Mouse (Mus musculus) CH12.LX (cell line): ENCODE data around the gene Pcdh9. TPM values are rescaled to one million over a fixed set of nuclear protein-coding genes. Genes with fewer than 3 reads are reported as not detected.

ENCODE experiments used
- DNase-seq: peaks from one replicate; pipeline ENCODE4 v3.0.0-alpha.2; 2013; ENCODE audit errors: extremely low read depth
- H3K27ac ChIP-seq: 2 replicates; pipeline ENCODE4 v1.5.1; 2012; ENCODE audit warnings: low read depth, mild to moderate bottlenecking, control low read depth, moderate library complexity; ENCODE audit not compliant: insufficient read depth
- H3K27me3 ChIP-seq: replicated peaks from 2 replicates; pipeline ENCODE3; 2012; ENCODE audit warnings: inconsistent platforms
- H3K36me3 ChIP-seq, 2 experiments: replicated peaks in 1 of 2; 2 replicates each; pipeline versions ENCODE3 to v1.6.1; 2012; ENCODE audit warnings: inconsistent platforms in 1 of 2, low read length in 1 of 2, mild to moderate bottlenecking in 1 of 2, mixed read lengths in 1 of 2, moderate library complexity in 1 of 2; ENCODE audit not compliant: control insufficient read depth in 1 of 2, insufficient read depth in 1 of 2
- H3K4me1 ChIP-seq, 2 experiments: 2 replicates each; pipeline ENCODE4 v1.6.1; 2012; ENCODE audit warnings: inconsistent platforms in 1 of 2, moderate library complexity in 1 of 2; ENCODE audit not compliant: insufficient read depth in 2 of 2, control insufficient read depth in 1 of 2
- H3K4me2 ChIP-seq: 2 replicates; pipeline ENCODE4 v1.6.1; 2012; ENCODE audit warnings: low read depth, mild to moderate bottlenecking, control low read depth; ENCODE audit not compliant: poor library complexity, insufficient read depth, severe bottlenecking
- H3K4me3 ChIP-seq, 3 experiments: fragments of 150-350 bp in 1 of 3; sonication (generic) in 1 of 3; replicated peaks in 1 of 3; 2 replicates each; pipeline versions ENCODE3 to v1.5.1; 2011 to 2012; ENCODE audit warnings: low read depth in 2 of 3, low read length in 2 of 3, mild to moderate bottlenecking in 2 of 3, moderate library complexity in 2 of 3, control low read depth in 1 of 3, improper control_type of control experiment in 1 of 3, inconsistent platforms in 1 of 3, mixed read lengths in 1 of 3; ENCODE audit not compliant: poor library complexity in 1 of 3
- H3K79me2 ChIP-seq: replicated peaks from 2 replicates; pipeline ENCODE4 v1.6.1; 2012; ENCODE audit warnings: mild to moderate bottlenecking, moderate library complexity; ENCODE audit not compliant: control insufficient read depth, poor library complexity, insufficient read depth, severe bottlenecking; ENCODE audit errors: extremely low read depth
- H3K9ac ChIP-seq: 2 replicates; pipeline ENCODE4 v1.6.1; 2012; ENCODE audit warnings: low read depth, mild to moderate bottlenecking, control low read depth, moderate library complexity; ENCODE audit not compliant: insufficient read depth
- H3K9me3 ChIP-seq: replicated peaks from 2 replicates; pipeline ENCODE3; 2012; ENCODE audit warnings: low read length, inconsistent platforms, mixed read lengths
- CHD1 ChIP-seq: IDR thresholded peaks from 2 replicates; pipeline ENCODE4 v1.6.1; 2012; ENCODE audit warnings: low read depth, low read length, improper control_type of control experiment, inconsistent platforms
- CHD2 ChIP-seq: IDR thresholded peaks from 2 replicates; pipeline ENCODE4 v1.6.1; 2011; ENCODE audit warnings: low read length, improper control_type of control experiment
- E2F4 ChIP-seq: IDR thresholded peaks from 2 replicates; pipeline ENCODE4 v1.6.1; 2011; ENCODE audit warnings: low read depth, low read length, improper control_type of control experiment; ENCODE audit not compliant: insufficient replicate concordance
- EP300 ChIP-seq: IDR thresholded peaks from 2 replicates; pipeline ENCODE4 v1.6.1; 2011; ENCODE audit warnings: low read length, improper control_type of control experiment
- IRF4 ChIP-seq: IDR thresholded peaks from 2 replicates; pipeline ENCODE4 v1.6.1; 2014; ENCODE audit warnings: low read depth, mild to moderate bottlenecking, inconsistent platforms, low read length, improper control_type of control experiment
- MAFK ChIP-seq: IDR thresholded peaks from 2 replicates; pipeline ENCODE4 v1.6.1; 2011; ENCODE audit warnings: low read length, improper control_type of control experiment; ENCODE audit not compliant: insufficient replicate concordance
- MAX ChIP-seq: IDR thresholded peaks from 2 replicates; pipeline ENCODE4 v1.6.1; 2011; ENCODE audit warnings: low read length, improper control_type of control experiment
- MAZ ChIP-seq: IDR thresholded peaks from 2 replicates; pipeline ENCODE4 v1.6.1; 2012; ENCODE audit warnings: low read depth, mild to moderate bottlenecking, inconsistent platforms, low read length, improper control_type of control experiment, moderate library complexity
- MXI1 ChIP-seq: IDR thresholded peaks from 2 replicates; pipeline ENCODE4 v1.6.1; 2011; ENCODE audit warnings: mild to moderate bottlenecking, low read depth, low read length, improper control_type of control experiment
- MYC ChIP-seq: IDR thresholded peaks from 2 replicates; pipeline ENCODE4 v1.6.1; 2011; ENCODE audit warnings: low read depth, mild to moderate bottlenecking, improper control_type of control experiment, low read length
- POLR2A ChIP-seq: IDR thresholded peaks from 2 replicates; pipeline ENCODE4 v1.6.1; 2011; ENCODE audit warnings: low read depth, mild to moderate bottlenecking, improper control_type of control experiment, low read length
- POLR2AphosphoS2 ChIP-seq: IDR thresholded peaks from 2 replicates; pipeline ENCODE4 v1.6.1; 2011; ENCODE audit warnings: low read depth, low read length, improper control_type of control experiment
- RAD21 ChIP-seq: IDR thresholded peaks from 2 replicates; pipeline ENCODE4 v1.6.1; 2011; ENCODE audit warnings: low read depth, mild to moderate bottlenecking, low read length, improper control_type of control experiment, moderate library complexity
- RCOR1 ChIP-seq: conservative IDR thresholded peaks from 2 replicates; pipeline ENCODE4 v1.6.1; 2012; ENCODE audit warnings: low read depth, mild to moderate bottlenecking, inconsistent platforms, low read length, improper control_type of control experiment
- SMC3 ChIP-seq: IDR thresholded peaks from 2 replicates; pipeline ENCODE4 v1.6.1; 2011; ENCODE audit warnings: low read depth, low read length, improper control_type of control experiment
- USF1 ChIP-seq: IDR thresholded peaks from 2 replicates; pipeline ENCODE4 v1.6.1; 2014; ENCODE audit warnings: low read depth, mild to moderate bottlenecking, inconsistent platforms, low read length, improper control_type of control experiment
- USF2 ChIP-seq: conservative IDR thresholded peaks from 2 replicates; pipeline ENCODE4 v1.6.1; 2011; ENCODE audit warnings: low read depth, low read length, improper control_type of control experiment
- ZKSCAN1 ChIP-seq: IDR thresholded peaks from 2 replicates; pipeline ENCODE4 v1.6.1; 2012; ENCODE audit warnings: low read depth, inconsistent platforms, low read length, improper control_type of control experiment, borderline replicate concordance
- ZMIZ1 ChIP-seq: IDR thresholded peaks from 2 replicates; pipeline ENCODE4 v1.6.1; 2012; ENCODE audit warnings: low read depth, mild to moderate bottlenecking, inconsistent platforms, low read length, improper control_type of control experiment
- ZNF384 ChIP-seq: IDR thresholded peaks from 2 replicates; pipeline ENCODE4 v1.6.1; 2012; ENCODE audit warnings: low read depth, low read length, improper control_type of control experiment, inconsistent platforms
- dilution Hi-C: fragments of 300-500 bp; cut with MboI; formaldehyde crosslinking; loops from 2 replicates; pipeline ENCODE4 v1.14.3; 2020; ENCODE audit warnings: low sequenced_read_pairs; ENCODE audit not compliant: extremely low pct_unique_long_range_greater_than_20kb, extremely low pct_ligation_motif_present
- in situ Hi-C: fragments of 300-500 bp; cut with MboI; formaldehyde crosslinking; loops from 3 replicates; pipeline ENCODE4 v1.14.3; 2019; ENCODE audit warnings: low sequenced_read_pairs, low pct_ligation_motif_present, low pct_unique_long_range_greater_than_20kb, mixed read lengths
- polyA plus RNA-seq: library from polyadenylated mRNA; unstranded; fragments of >175 nt; gene quantifications from 2 replicates; pipeline ENCODE4 v1.2.1, GENCODE M21; 2012; ENCODE audit warnings: low read depth; ENCODE audit not compliant: insufficient read length
- total RNA-seq, 2 experiments: library from RNA; depleted of rRNA; stranded (reverse); fragments of 300-350 nt in 1 of 2; fragments of >200 nt in 1 of 2; gene quantifications; 2 replicates each; pipeline ENCODE4 v1.2.3; 2012 to 2014

The Pcdh9 gene
- total and polyA plus RNA-seq, 3 experiments = not detected

GRCm38 (mm10) chr14:93585432-93586024 lies 305.0 kb downstream of the Pcdh9 start:
- TF ChIP-seq CHD1 (no peak), MYC (no peak)

GRCm38 (mm10) chr14:93564361-93564760 lies 326.1 kb downstream of the Pcdh9 start:
- Histone ChIP-seq H3K36me3 (no peaks in the 10 kb centered on the region), H3K9ac (no peak overlapping the region)
- dilution Hi-C loops = no loop called here
- no peak for TF ChIP-seq USF1
- TF ChIP-seq MAX = no peak
- no peak for TF ChIP-seq E2F4
- TF ChIP-seq EP300 = no peak
- TF ChIP-seq ZKSCAN1 = no peak
- no peak for TF ChIP-seq ZMIZ1
- TF ChIP-seq, all 38 proteins: peak for 0
- H3K27ac ChIP-seq = no peak overlapping the region
- H3K27me3 ChIP-seq = no peaks in the 10 kb centered on the region
- no peak overlapping the region for H3K4me2 ChIP-seq
- H3K4me3 ChIP-seq = no peak overlapping the region
- no peaks in the 10 kb centered on the region for H3K79me2 ChIP-seq
- peaks cover 9% of the 10 kb centered on the region for H3K9me3 ChIP-seq
- no peak for DNase-seq
- in situ Hi-C loops = no loop called here
- H3K4me1 ChIP-seq = no peaks in the 10 kb centered on the region

More at GRCm38 (mm10) chr14:93585432-93586024, 305.0 kb downstream of the Pcdh9 start:
- no peaks in the 10 kb centered on the region for H3K27me3 ChIP-seq
- H3K4me1 ChIP-seq = no peaks in the 10 kb centered on the region
- no peaks in the 10 kb centered on the region for H3K36me3 ChIP-seq
- no peaks in the 10 kb centered on the region for H3K79me2 ChIP-seq
- H3K4me2 ChIP-seq = no peak overlapping the region
- H3K9ac ChIP-seq = no peak overlapping the region
- H3K27ac ChIP-seq = no peak overlapping the region
- dilution Hi-C loops = no loop called here
- in situ Hi-C loops = no loop called here
- DNase-seq = no peak
- H3K9me3 ChIP-seq = peaks cover 8% of the 10 kb centered on the region
- no peak overlapping the region for H3K4me3 ChIP-seq

- Histone ChIP-seq H3K36me3 (no peaks in the 10 kb centered on the region), H3K4me1 (no peaks in the 10 kb centered on the region), H3K9me3 (peaks cover 12% of the 10 kb centered on the region), H3K9ac (no peak overlapping the region), H3K27me3 (no peaks in the 10 kb centered on the region), H3K27ac (no peak overlapping the region), H3K79me2 (no peaks in the 10 kb centered on the region), H3K4me2 (no peak overlapping the region), H3K4me3 (no peak overlapping the region)
- in situ Hi-C loops (no loop called here), dilution Hi-C loops (no loop called here)
- TF ChIP-seq MAZ (no peak), ZNF384 (no peak), RCOR1 (no peak), RAD21 (no peak), SMC3 (no peak), CHD2 (no peak), MXI1 (no peak), CHD1 (no peak), POLR2AphosphoS2 (no peak), POLR2A (no peak), MAFK (no peak), IRF4 (no peak), USF2 (no peak)
- DNase-seq = no peak
These were observed 328.9 kb downstream of the Pcdh9 start for GRCm38 (mm10) chr14:93561577-93561976.
